18 mouse cellular contexts compared by ENCODE assay signal in the genomic region with DNA sequence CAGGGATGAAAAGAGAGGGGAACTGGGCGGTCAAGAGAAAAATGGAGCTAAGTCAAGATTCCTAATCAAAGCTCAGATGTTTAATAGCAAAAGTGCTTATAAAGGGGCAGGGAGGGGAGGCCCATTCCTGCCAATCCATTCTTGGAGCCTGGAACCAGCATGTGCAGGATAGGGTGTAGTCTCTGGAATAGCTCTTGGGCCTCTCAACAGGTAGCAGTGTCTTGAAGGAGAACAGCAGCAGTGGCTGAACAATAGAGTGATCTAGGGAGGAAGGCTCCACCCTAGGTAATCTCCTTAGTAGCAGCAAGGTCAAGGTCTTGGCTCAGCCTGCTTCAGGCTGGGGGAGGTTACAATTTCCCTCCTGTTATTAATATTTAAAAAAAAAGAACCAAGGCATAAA. TPM values are rescaled to one million over a fixed set of nuclear protein-coding genes. Genes with fewer than 3 reads are reported as not detected.
"Had no signal": no experiment of that assay in that cellular context is flagged by ENCODE, and none has a peak within 500 bp of the region (broad histone marks: within the 10 kb centered on the region; RNA-seq: fewer than 3 reads in every experiment).

No protein-coding gene starts in this region.

RNA-seq across cellular contexts. Expression of a gene that starts 23.9 kb away (rescaled TPM):
- total RNA-seq: left cerebral cortex, postnatal 14 days; left cerebral cortex, postnatal 25 days; left cerebral cortex, postnatal 36 days; megakaryocyte-erythroid progenitor cell, adult 5-6 weeks; monocyte, adult 5-6 weeks had no signal
- polyA plus RNA-seq: liver, adult 2 months; liver, postnatal 0 days; lung, adult 2 months; myocyte had no signal

RNA-seq across cellular contexts. Expression of a gene that starts 46.3 kb away (rescaled TPM):
- total RNA-seq: left cerebral cortex, postnatal 10 days; left cerebral cortex, postnatal 14 days; left cerebral cortex, postnatal 25 days; left cerebral cortex, postnatal 36 days; left cerebral cortex, postnatal 4 days; liver, adult 2 months; megakaryocyte-erythroid progenitor cell, adult 5-6 weeks; midbrain, postnatal 0 days; monocyte, adult 5-6 weeks had no signal
- polyA plus RNA-seq: liver, adult 2 months; lung, adult 2 months; lung, embryonic 14.5 days; lung, embryonic 16.5 days; midbrain, embryonic 11.5 days; midbrain, embryonic 13.5 days; midbrain, postnatal 0 days; myocyte; neural tube, embryonic 11.5 days; neural tube, embryonic 12.5 days had no signal
